Mouse (Mus musculus) heart, adult 2 months (tissue): Measurements from ENCODE around the gene Rarres2.

Source experiments
- CTCF ChIP-seq: fragments of 200-600 bp; IDR thresholded peaks from 2 replicates; pipeline ENCODE4 v1.8.1; 2022; ENCODE audit warnings: antibody characterized with exemption, mild to moderate bottlenecking, moderate library complexity
- EP300 ChIP-seq: fragments of 200-500 bp; IDR thresholded peaks from 2 replicates; pipeline ENCODE4 v1.6.1; 2011; ENCODE audit warnings: low read depth, low read length, control low read depth; ENCODE audit not compliant: insufficient read depth
- POLR2A ChIP-seq: fragments of 200-500 bp; IDR thresholded peaks from 2 replicates; pipeline ENCODE4 v1.6.1; 2011; ENCODE audit warnings: mild to moderate bottlenecking, low read depth, low read length, control low read depth; ENCODE audit not compliant: insufficient read depth

DNA sequence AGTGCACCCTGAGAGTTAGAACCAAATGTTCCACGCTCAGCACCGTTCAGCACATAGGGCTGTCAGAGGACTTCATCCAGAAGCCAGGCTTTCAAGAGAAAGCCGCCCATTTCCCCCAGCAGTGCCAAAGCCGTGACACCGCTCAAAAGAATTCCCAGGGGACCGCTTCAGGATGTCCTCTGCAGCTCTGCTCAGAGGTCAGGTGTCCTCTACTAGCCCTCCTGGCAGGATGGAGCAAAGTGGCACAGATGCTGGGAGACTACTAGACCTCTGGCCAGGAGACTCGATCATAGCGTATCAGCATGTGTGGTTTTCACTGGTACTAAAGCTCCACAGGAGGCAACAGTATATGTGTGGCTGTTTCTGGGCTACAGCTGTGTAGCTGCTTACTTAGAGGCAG lies 37.7 kb downstream of the Rarres2 start:
- no peak for TF ChIP-seq POLR2A
- TF ChIP-seq EP300, result no peak
- no peak for TF ChIP-seq CTCF
